Mouse (Mus musculus) heart, adult 2 months (tissue): ENCODE results near the gene Apoc4. TPM values are rescaled to one million over a fixed set of nuclear protein-coding genes. Genes with fewer than 3 reads are reported as not detected.
A peak's percentile ranks its signal among the peaks of the same experiment; 100 is the strongest.

ENCODE experiments used
- DNase-seq, 2 experiments: peaks; one replicate each; pipeline ENCODE4 v3.0.0; 2021
- H3K27ac ChIP-seq: fragments of 200-600 bp; 2 replicates; pipeline ENCODE4 v1.8.1; 2022
- H3K27me3 ChIP-seq: fragments of 200-500 bp; 2 replicates; pipeline ENCODE4 v1.6.1; 2012; ENCODE audit warnings: mild to moderate bottlenecking, low read length, inconsistent platforms, mixed read lengths; ENCODE audit not compliant: control insufficient read depth, insufficient read depth
- H3K36me3 ChIP-seq: fragments of 200-500 bp; 2 replicates; pipeline ENCODE4 v1.6.1; 2012; ENCODE audit warnings: low read length, inconsistent platforms; ENCODE audit not compliant: control insufficient read depth, insufficient read depth
- H3K4me1 ChIP-seq: fragments of 200-500 bp; 2 replicates; pipeline ENCODE4 v1.6.1; 2011; ENCODE audit warnings: low read length; ENCODE audit not compliant: control insufficient read depth, insufficient read depth
- H3K4me3 ChIP-seq: fragments of 200-600 bp; 2 replicates; pipeline ENCODE4 v1.8.1; 2022
- H3K79me2 ChIP-seq: fragments of 200-500 bp; replicated peaks from 2 replicates; pipeline ENCODE4 v1.6.1; 2012; ENCODE audit warnings: mild to moderate bottlenecking, inconsistent platforms, low read length, moderate library complexity, mixed read lengths; ENCODE audit not compliant: control insufficient read depth, insufficient read depth
- H3K9ac ChIP-seq: fragments of 200-500 bp; 2 replicates; pipeline ENCODE4 v1.6.1; 2012; ENCODE audit warnings: low read depth, mild to moderate bottlenecking, control low read depth, inconsistent platforms, low read length, mixed read lengths
- CTCF ChIP-seq: fragments of 200-600 bp; IDR thresholded peaks from 2 replicates; pipeline ENCODE4 v1.8.1; 2022; ENCODE audit warnings: antibody characterized with exemption, mild to moderate bottlenecking, moderate library complexity
- EP300 ChIP-seq: fragments of 200-500 bp; IDR thresholded peaks from 2 replicates; pipeline ENCODE4 v1.6.1; 2011; ENCODE audit warnings: low read depth, low read length, control low read depth; ENCODE audit not compliant: insufficient read depth
- POLR2A ChIP-seq: fragments of 200-500 bp; IDR thresholded peaks from 2 replicates; pipeline ENCODE4 v1.6.1; 2011; ENCODE audit warnings: mild to moderate bottlenecking, low read depth, low read length, control low read depth; ENCODE audit not compliant: insufficient read depth
- WGBS: fragments of 180-500 bp; shearing (Covaris S2); methylation state at CpG from one replicate; pipeline ENCODE4 v1.1.7; 2018; 5-methylcytosine and 5-hydroxymethylcytosine counted together
- intact Hi-C: fragments of 180-260 bp; cut with DNase I; formaldehyde crosslinking; loops from one replicate; pipeline ENCODE4 v1.15.1; 2025
- polyA plus RNA-seq: library from polyadenylated mRNA; depleted of rRNA; stranded (reverse); fragments of >200 nt; gene quantifications from 2 replicates; pipeline ENCODE4 v1.2.3, GENCODE M21; 2012
- total RNA-seq, 2 experiments: library from RNA; stranded (reverse); gene quantifications; 2 replicates each; pipeline ENCODE4 v1.2.3; 2021

Gene Apoc4
- total and polyA plus RNA-seq, 3 experiments: not detected

DNA sequence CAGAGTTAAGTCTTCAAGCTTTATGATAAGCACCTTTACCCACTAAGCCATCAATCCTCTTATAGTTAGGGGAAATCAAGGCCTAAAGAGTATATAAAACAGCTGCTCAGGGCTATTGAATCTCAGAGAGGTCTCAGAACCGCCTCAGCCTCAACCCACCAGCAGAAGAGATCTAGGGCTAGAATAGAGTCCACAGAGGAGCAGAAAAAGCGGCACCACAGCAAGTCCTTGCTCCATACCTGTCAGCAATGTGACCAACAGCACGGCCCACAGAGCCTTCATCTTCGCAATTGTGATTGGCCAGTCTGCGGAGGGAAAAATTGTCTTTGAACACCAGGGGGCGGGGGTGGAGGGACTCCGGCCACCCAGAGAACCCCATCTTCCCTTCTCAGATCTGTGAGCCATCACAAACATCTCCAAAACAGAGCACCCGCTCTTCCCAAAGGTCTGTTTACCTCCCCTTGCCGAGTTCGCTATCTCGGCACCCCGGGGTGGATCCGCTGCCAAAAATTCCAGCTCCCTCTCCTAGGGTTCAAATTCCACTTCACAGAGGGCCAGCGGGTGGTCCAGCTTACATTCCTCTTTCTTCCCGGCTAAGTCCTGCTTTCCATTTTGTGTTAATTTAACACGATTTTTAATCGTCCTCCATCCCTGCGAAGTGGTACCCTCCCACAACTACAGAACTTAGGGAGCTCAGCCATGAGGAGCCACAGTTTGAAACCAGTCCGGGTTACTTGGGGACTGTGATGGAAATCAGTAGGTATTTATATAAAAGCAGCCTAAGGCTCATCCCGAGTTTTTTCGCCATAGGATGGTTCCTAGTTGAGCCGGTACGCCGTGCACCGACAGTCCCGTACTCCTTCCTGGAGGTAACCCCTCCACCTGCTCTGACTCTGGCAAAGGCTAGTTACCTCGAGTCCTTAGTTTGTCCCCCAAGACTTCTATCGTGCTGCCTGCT lies 16.9 kb upstream of the Apoc4 start:
- 9% methylated on average over 28 of the region's 28 CpGs for WGBS
- DNase-seq: peak; percentile 30 to 39
- intact Hi-C loops: no loop called here

DNA sequence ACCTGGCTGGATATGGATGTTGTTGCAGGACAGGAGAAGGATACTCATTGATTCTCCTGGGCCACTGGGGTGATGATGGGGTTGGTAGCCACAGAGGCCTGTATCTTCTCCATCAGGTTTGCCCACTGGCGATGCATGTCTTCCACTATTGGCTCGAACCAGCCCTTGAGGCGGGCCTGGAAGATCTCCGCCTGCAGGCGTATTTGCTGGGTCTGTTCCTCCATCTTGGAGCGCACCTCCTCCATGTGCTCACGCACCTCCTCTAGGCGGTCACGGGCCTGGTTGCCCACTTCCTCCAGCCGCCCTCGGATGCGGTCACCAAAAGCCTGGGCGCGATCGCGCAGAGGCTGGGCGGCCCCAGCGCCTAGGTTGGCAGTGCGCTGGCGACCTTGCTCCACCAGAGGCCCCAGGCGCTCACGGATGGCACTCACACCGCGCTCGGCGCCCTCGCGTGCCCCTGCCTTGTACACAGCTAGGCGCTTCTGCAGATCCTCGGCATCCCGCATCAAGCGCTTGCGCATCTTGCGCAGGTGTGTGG lies 15.1 kb upstream of the Apoc4 start:
- Histone ChIP-seq H3K9ac (no peak overlapping the region), H3K36me3 (no peaks in the 10 kb centered on the region; the same call in 1 of the 2 replicates), H3K4me3 (no peak overlapping the region), H3K27ac (no peak overlapping the region), H3K79me2 (no peaks in the 10 kb centered on the region), H3K4me1 (peaks cover 16% of the 10 kb centered on the region), H3K27me3 (no peaks in the 10 kb centered on the region)
- TF ChIP-seq POLR2A (no peak), CTCF (no peak), EP300 (no peak)
- intact Hi-C loops: no loop called here
- 90% methylated on average over 34 of the region's 34 CpGs for WGBS
- no peak for DNase-seq

More for the DNA sequence above, 16.9 kb upstream of the Apoc4 start:
- H3K27me3 ChIP-seq: no peaks in the 10 kb centered on the region
- TF ChIP-seq CTCF: peak; percentile 50
- no peak for TF ChIP-seq EP300
- 0 out of 2 replicates have a peak, but pooled peaks have one; percentile 8 for TF ChIP-seq POLR2A
- peak overlapping the region; percentile 43 for H3K4me3 ChIP-seq
- peak overlapping the region; percentile 68 for H3K27ac ChIP-seq
- no peaks in the 10 kb centered on the region; the same call in 1 of the 2 replicates for H3K36me3 ChIP-seq
- peaks cover 20% of the 10 kb centered on the region for H3K4me1 ChIP-seq
- peak overlapping the region; percentile 49 for H3K9ac ChIP-seq
- H3K79me2 ChIP-seq: no peaks in the 10 kb centered on the region

DNA sequence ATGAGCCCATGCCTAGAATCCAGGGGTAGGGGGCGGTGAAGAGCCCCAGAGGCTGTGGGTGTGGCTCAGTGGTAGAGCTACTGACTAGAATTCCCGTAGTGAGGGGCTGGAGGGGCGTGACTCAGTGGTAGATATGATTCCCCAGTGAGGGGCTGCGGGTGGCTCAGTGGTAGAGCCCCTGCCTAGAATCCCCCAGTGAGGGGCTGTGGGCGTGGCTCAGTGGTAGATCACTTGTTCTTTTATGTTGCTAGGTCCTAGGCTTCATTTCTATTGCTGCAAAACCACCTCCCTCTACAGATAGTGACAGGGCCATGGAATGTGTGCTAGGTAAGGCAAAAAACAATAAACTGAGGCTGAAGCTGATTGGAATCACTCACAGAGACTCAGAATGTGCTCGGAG lies 14.6 kb upstream of the Apoc4 start:
- H3K4me1 ChIP-seq: peaks cover 15% of the 10 kb centered on the region
- no peaks in the 10 kb centered on the region for H3K36me3 ChIP-seq
- no peak overlapping the region for H3K9ac ChIP-seq
- H3K4me3 ChIP-seq: no peak overlapping the region
- no peaks in the 10 kb centered on the region for H3K79me2 ChIP-seq
- WGBS: 82% methylated on average over 6 of the region's 6 CpGs
- no peak for DNase-seq
- no peaks in the 10 kb centered on the region for H3K27me3 ChIP-seq
- TF ChIP-seq CTCF (no peak), EP300 (no peak), POLR2A (no peak)
- intact Hi-C loops: no loop called here
- no peak overlapping the region for H3K27ac ChIP-seq

DNA sequence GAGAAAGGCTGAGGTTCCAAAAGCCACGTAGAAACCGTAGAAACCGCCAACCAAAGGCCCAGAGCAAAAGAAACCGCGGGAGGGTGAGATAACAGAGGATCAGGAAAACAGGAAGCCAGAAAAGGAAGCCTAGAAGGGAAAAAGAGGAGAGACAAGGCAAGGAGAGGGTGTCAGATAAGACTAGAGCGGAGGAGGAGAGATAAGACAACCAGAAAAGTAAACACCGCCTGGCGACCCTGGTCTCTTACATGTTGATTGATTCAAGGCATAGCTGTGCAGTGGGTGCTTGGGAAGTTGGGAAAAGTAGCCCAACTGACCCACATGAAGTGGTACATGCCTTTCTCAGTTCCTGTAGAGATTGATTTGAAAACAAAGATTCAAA lies 13.9 kb upstream of the Apoc4 start:
- 26% methylated on average over 8 of the region's 8 CpGs for WGBS
- no peaks in the 10 kb centered on the region for H3K27me3 ChIP-seq
- TF ChIP-seq CTCF: no peak
- TF ChIP-seq EP300: no peak
- 0 out of 2 replicates have a peak, but pooled peaks have one; percentile 14 for TF ChIP-seq POLR2A
- peak overlapping the region; percentile 39 for H3K27ac ChIP-seq
- H3K4me3 ChIP-seq: no peak overlapping the region
- H3K9ac ChIP-seq: no peak overlapping the region
- H3K36me3 ChIP-seq: no peaks in the 10 kb centered on the region
- intact Hi-C loops: no loop called here
- no peak for DNase-seq
- no peaks in the 10 kb centered on the region for H3K79me2 ChIP-seq
- H3K4me1 ChIP-seq: peaks cover 11% of the 10 kb centered on the region

DNA sequence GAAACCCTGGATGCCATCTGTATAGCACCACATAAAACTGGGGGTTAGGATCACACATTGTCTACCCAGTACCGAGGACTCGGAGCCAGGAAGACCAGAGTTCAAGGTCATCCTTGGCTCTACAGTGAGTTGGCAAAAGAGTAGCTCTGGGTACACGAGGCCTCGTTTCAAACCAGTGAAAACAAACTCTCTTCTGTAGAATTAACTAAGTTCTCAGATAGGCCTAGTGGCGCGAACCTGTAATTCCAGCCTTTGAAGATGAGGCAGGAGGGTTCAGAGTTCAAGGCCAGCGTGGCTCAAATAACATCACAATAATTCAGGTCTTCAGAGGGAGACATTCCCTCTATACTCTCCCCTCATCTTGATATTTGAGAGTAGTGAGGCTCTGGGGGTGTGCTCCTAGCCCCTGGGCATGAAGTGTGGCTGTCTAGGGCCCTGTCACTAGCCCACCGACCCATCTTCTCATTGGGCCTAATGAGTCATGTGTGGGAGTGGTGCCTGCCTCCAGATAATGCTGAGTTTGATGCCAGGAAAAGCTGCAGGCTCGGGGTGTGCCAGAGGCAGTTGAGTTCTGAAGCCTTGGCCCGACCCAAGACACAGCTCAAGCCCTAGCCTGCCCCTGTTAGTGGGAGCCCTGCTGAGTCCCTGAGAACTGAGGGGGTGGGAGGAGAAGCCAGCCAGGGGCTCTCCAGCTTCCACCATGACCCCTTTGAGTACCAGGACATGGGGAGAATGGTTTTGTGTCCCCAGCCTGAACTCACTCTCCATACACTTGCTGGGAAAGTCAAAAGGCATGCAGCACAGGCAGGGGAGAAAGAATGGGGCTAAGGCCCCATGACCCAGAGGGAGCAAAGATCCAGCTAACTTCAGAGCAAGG lies 13.3 kb upstream of the Apoc4 start:
- intact Hi-C loops: no loop called here
- H3K9ac ChIP-seq: no peak overlapping the region
- no peaks in the 10 kb centered on the region for H3K27me3 ChIP-seq
- no peak overlapping the region for H3K4me3 ChIP-seq
- no peak for TF ChIP-seq CTCF
- peak in 1 of 2 experiments; percentile 33 for DNase-seq
- no peaks in the 10 kb centered on the region for H3K79me2 ChIP-seq
- 67% methylated on average over 10 of the region's 10 CpGs for WGBS
- H3K27ac ChIP-seq: peak overlapping the region; percentile 39
- peaks cover 8% of the 10 kb centered on the region for H3K4me1 ChIP-seq
- no peaks in the 10 kb centered on the region for H3K36me3 ChIP-seq
